Mouse (Mus musculus) bone marrow macrophage, adult 2 months (primary cell): Measurements from ENCODE around the gene Ifitm1.

Experiments used
- CTCF ChIP-seq: IDR thresholded peaks from 2 replicates; pipeline ENCODE4 v1.5.1; 2012; ENCODE audit warnings: low read depth, mild to moderate bottlenecking, low read length, moderate library complexity
- POLR2A ChIP-seq: IDR thresholded peaks from 2 replicates; pipeline ENCODE4 v1.6.1; 2012; ENCODE audit warnings: mild to moderate bottlenecking, low read depth, low read length, borderline replicate concordance

DNA sequence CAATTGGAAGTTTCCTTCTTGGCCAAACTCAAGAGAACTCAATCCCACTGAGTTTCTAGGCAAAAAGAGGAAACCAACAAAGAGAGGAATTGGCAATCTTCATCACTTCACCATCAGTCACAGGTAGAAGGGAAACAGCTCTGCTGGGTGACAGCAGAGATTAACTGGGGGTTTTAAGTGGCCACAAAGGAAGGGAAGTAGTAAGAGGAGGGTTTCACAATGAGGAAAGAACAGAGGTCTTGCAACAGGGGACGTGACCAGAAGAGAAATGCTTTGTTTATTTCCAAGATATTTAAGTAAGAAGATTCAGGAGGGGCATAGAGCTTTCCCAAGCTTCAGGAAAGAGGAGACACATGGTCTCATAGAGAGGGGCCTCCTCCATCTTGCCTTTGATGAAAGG, 30.8 kb downstream of the Ifitm1 start:
- TF ChIP-seq CTCF (no peak), POLR2A (no peak)
